Mouse (Mus musculus) kidney, adult 2 months (tissue): ENCODE results near the gene Col13a1. TPM values are rescaled to one million over a fixed set of nuclear protein-coding genes. Genes with fewer than 3 reads are reported as not detected.
A peak's percentile ranks its signal among the peaks of the same experiment; 100 is the strongest.

Experiments
- DNase-seq: peaks from one replicate; pipeline ENCODE4 v3.0.0; 2021
- H3K27ac ChIP-seq: fragments of 200-500 bp; 2 replicates; pipeline ENCODE4 v1.5.1; 2012; ENCODE audit warnings: low read depth, low read length, control low read depth, inconsistent platforms; ENCODE audit not compliant: insufficient read depth
- H3K27me3 ChIP-seq: fragments of 200-500 bp; replicated peaks from 2 replicates; pipeline ENCODE4 v1.6.1; 2012; ENCODE audit warnings: mild to moderate bottlenecking, moderate library complexity, low read length, inconsistent platforms; ENCODE audit not compliant: control insufficient read depth, insufficient read depth
- H3K36me3 ChIP-seq: fragments of 200-500 bp; 2 replicates; pipeline ENCODE4 v1.6.1; 2012; ENCODE audit warnings: mild to moderate bottlenecking, moderate library complexity, low read length, inconsistent platforms; ENCODE audit not compliant: control insufficient read depth, insufficient read depth
- H3K4me1 ChIP-seq: fragments of 200-500 bp; 2 replicates; pipeline ENCODE4 v1.6.1; 2011; ENCODE audit warnings: low read length; ENCODE audit not compliant: control insufficient read depth, insufficient read depth
- H3K4me3 ChIP-seq: fragments of 200-500 bp; 2 replicates; pipeline ENCODE4 v1.5.1; 2011; ENCODE audit warnings: mild to moderate bottlenecking, low read depth, low read length, control low read depth; ENCODE audit not compliant: insufficient read depth
- CTCF ChIP-seq: fragments of 200-500 bp; conservative IDR thresholded peaks from 2 replicates; pipeline ENCODE4 v1.5.1; 2011; ENCODE audit warnings: low read depth, mild to moderate bottlenecking, control low read depth, low read length, moderate library complexity, mixed read lengths; ENCODE audit not compliant: insufficient read depth, insufficient read length
- POLR2A ChIP-seq: fragments of 200-500 bp; IDR thresholded peaks from one replicate; pipeline ENCODE4 v1.6.1; 2011; ENCODE audit warnings: low read depth, low read length, control low read depth
- WGBS: fragments of 180-500 bp; shearing (Covaris S2); methylation state at CpG from one replicate; pipeline ENCODE4 v1.1.7; 2018; 5-methylcytosine and 5-hydroxymethylcytosine counted together
- polyA plus RNA-seq: library from polyadenylated mRNA; depleted of rRNA; stranded (reverse); fragments of >200 nt; gene quantifications from 2 replicates; pipeline ENCODE4 v1.2.3, GENCODE M21; 2012; rRNA removed

Gene Col13a1
- polyA plus RNA-seq = 0.34 and 0.44 TPM in 2 replicates

DNA sequence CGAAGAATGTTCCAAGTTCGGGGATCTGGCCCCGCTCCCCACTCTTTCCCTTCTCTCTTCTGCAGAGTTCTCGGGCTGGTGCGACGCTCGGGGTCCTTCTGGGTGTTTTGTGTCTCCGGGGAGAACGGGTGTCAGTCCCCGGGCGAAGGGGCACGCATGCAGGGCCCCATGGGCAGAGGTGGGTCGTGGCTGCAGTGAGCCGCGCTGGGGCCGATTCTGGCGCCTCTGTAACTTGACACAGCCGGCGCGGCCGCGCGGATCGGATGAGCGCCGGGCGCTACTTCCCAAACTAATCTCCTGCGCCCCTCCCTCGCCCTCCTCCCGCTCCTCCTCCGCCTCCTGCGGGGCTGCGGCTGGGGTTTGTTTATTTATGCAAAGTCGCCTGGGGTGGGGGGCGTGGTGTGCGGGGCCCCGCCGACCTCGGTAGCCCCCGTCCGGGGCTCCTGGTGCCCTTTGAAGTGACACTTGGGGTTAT is at the start of gene Col13a1:
TSS of gene Col13a1 (minus strand) at position 243 of the 475 bp plus-strand sequence.
- Histone ChIP-seq H3K36me3 (no peaks in the 10 kb centered on the region), H3K27ac (no peak within 1 kb of the TSS), H3K4me3 (peak within 1 kb of the TSS; percentile 30), H3K4me1 (no peaks in the 10 kb centered on the region), H3K27me3 (peaks cover 2% of the 10 kb centered on the region; the same call in 1 of the 2 replicates)
- no peak for TF ChIP-seq POLR2A
- TF ChIP-seq CTCF = no peak
- DNase-seq = peak; percentile 23
- under 1% methylated on average over 41 of the region's 41 CpGs for WGBS

DNA sequence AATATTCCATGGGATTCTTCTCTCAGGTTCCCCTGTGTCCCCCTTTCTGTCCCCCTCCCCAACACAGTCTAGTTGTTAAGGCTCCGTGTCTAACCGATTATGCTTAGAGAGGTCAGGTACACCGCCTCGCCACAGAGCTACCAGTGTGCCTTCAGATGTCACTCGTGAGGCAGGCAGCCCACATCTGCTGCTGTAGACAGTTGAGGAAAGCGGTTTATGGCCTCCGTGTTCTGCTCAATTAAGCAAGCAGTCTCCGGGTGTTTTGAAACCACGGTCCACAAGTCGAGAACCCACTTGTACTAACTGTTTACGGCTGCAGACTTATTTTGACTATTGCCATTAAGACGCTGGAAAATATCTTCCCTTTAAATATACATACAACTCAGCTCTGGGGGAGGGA is 48.8 kb upstream of the Col13a1 start:
- Histone ChIP-seq H3K36me3 (no peaks in the 10 kb centered on the region), H3K4me3 (no peak overlapping the region), H3K4me1 (no peaks in the 10 kb centered on the region), H3K27me3 (no peaks in the 10 kb centered on the region), H3K27ac (no peak overlapping the region)
- 29% methylated on average over 12 of the region's 12 CpGs for WGBS
- no peak for TF ChIP-seq POLR2A
- TF ChIP-seq CTCF = no peak
- no peak for DNase-seq

DNA sequence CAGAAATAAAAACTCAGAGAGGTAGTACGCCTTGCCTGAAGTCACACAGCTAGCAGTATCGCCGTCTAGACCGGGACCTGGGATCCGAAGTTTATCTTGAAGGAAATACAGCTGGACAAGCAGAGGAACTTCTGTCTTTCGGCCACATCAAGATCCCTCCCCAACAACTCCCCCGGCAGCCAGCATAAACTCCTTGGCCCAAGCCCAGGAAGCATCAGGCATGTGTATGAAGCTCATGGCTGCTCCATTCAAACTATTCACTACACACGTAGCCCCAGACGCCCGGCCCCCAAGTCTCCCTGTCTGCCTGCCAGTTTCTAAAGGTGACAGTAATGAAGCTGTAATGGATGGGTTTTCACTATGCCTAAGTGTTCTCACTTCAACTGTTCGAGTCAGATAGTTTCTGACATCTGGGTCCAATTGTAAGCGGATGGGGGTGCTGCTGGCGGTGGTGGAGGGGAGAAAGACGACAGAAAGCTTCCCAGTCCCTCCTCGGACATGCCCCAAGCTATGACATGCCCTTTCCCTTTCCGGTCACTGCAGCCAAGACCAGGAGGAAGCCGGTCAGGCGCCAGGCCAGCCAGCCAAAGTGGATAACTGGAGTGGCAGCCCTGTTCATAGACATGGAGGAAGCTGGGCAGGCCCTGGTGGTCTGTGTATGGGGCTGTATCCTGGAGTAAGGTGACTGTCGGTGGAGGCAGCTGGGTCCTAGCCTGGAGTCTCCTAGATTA is 45.1 kb upstream of the Col13a1 start:
- peak; percentile 71 for DNase-seq
- H3K4me3 ChIP-seq = no peak overlapping the region
- H3K27ac ChIP-seq = no peak overlapping the region
- H3K27me3 ChIP-seq = no peaks in the 10 kb centered on the region
- H3K4me1 ChIP-seq = no peaks in the 10 kb centered on the region
- TF ChIP-seq POLR2A (no peak), CTCF (no peak)
- no peaks in the 10 kb centered on the region for H3K36me3 ChIP-seq
- WGBS = 28% methylated on average over 19 of the region's 19 CpGs

DNA sequence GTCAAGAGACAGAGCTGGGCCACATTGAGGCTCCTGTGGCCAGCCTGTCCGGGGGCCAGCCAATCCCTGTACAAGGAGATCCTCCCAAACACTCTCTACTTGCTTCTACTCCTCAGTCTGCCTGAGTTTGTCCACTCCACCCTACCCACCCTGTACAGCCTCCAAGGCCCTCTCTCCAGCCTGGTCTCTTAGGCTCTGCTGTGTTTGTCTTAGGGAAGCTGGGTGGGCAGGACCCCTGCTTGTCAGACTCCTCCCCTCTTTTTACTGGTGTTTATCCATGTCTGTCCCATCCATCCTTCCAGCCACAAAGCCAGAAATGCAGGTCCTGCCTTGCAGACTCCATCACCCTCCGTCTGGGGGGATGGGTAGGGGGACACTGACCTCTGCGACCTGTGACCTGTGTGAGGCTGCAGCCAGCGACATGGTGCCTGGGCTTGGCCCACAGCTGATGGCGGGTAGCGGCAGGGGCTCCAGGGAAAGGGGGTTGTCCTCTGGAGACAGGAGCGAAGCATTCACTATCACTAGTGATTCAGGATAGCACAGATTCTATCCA is 41.2 kb upstream of the Col13a1 start:
- 53% methylated on average over 7 of the region's 7 CpGs for WGBS
- Histone ChIP-seq H3K4me1 (no peaks in the 10 kb centered on the region), H3K36me3 (no peaks in the 10 kb centered on the region), H3K27me3 (no peaks in the 10 kb centered on the region), H3K27ac (no peak overlapping the region), H3K4me3 (no peak overlapping the region)
- no peak for TF ChIP-seq CTCF
- no peak for TF ChIP-seq POLR2A
- DNase-seq = no peak

DNA sequence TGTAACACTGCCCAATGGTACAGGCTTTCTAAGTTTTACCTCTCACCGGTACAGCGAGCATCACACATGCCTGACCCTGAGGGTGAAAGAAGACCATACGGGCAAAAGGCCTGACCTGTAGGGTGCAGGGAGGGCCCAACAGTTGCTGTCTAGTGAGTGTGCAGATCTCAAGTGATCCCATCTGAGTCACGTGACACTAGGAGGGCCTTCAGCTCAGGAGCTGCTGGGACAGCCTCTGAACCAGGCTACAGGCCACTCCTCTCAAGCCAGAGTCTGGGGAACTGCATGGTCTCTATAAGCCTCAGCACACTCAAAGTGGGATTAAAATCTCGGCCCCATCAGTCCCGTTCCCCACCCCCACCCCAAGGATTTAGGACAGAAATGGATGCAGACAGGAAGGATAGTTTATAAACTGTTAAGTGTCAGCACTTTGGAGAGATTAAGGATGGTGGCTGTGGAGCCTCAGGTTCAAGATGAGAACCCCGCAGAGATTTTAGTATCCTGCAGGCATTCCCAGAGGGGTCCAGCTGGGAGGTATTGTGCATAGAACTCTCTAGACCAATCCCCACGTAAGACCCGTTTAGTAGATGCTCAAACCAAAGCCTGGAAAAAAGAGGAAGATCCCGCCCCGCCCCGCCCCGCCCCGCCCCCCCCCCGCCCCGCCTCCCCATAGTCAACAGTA is 40.6 kb upstream of the Col13a1 start:
- no peak for TF ChIP-seq POLR2A
- TF ChIP-seq CTCF = no peak
- no peak for DNase-seq
- no peaks in the 10 kb centered on the region for H3K4me1 ChIP-seq
- 36% methylated on average over 16 of the region's 16 CpGs for WGBS
- no peak overlapping the region for H3K27ac ChIP-seq
- no peaks in the 10 kb centered on the region for H3K36me3 ChIP-seq
- H3K4me3 ChIP-seq = no peak overlapping the region
- H3K27me3 ChIP-seq = no peaks in the 10 kb centered on the region

DNA sequence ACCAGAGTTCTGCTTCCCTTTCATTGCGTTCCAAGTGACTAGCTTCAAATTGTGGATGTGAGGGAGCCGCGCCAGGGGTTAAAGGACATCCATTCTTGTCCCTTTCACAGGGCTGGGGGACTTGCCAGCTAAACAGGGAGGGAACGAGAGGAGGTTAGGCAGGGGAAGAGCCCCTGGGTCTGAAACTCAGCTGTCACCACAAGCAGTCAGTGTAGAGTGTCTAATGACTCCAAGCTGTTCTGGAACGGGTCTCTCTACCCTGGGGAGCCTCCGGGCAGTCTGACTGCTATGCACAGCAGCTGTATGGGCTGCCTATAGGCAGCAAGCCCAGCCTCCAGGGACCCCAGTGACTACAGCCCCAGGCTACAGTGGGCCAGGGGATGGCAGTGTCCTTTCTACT is 38.0 kb upstream of the Col13a1 start:
- TF ChIP-seq CTCF (no peak), POLR2A (no peak)
- Histone ChIP-seq H3K36me3 (no peaks in the 10 kb centered on the region), H3K4me1 (no peaks in the 10 kb centered on the region), H3K4me3 (no peak overlapping the region), H3K27me3 (no peaks in the 10 kb centered on the region), H3K27ac (no peak overlapping the region)
- DNase-seq = no peak
- WGBS = 37% methylated on average over 6 of the region's 6 CpGs

DNA sequence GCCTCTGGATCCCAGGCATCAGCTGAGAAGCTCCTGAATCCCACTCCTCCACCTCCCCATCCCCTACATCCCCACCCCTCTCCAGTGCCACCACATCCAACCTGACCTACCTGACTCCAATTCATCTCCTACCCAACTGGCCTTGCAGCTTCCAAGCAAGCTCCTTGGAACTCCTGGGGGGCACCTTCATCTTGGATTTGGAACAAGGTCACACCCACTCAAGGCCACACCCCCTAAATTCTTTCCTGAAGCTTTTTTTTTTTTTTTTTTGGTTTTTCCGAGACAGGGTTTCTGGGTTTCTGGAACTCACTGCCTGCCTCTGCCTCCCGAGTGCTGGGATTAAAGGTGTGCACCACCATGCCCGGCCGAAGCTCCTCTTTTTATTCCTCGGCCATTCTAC is 34.3 kb upstream of the Col13a1 start:
- TF ChIP-seq CTCF (no peak), POLR2A (no peak)
- no peaks in the 10 kb centered on the region for H3K36me3 ChIP-seq

More for the DNA sequence above, 34.3 kb upstream of the Col13a1 start:
- Histone ChIP-seq H3K4me3 (no peak overlapping the region), H3K4me1 (no peaks in the 10 kb centered on the region), H3K27me3 (no peaks in the 10 kb centered on the region), H3K27ac (no peak overlapping the region)
- WGBS = 93% methylated on average over 5 of the region's 5 CpGs
- DNase-seq = no peak
